Mouse (Mus musculus) kidney, adult 2 months (tissue): Measurements from ENCODE around the gene Exoc3l.

ENCODE experiments used
- CTCF ChIP-seq: fragments of 200-500 bp; conservative IDR thresholded peaks from 2 replicates; pipeline ENCODE4 v1.5.1; 2011; ENCODE audit warnings: low read depth, mild to moderate bottlenecking, control low read depth, low read length, moderate library complexity, mixed read lengths; ENCODE audit not compliant: insufficient read depth, insufficient read length
- POLR2A ChIP-seq: fragments of 200-500 bp; IDR thresholded peaks from one replicate; pipeline ENCODE4 v1.6.1; 2011; ENCODE audit warnings: low read depth, low read length, control low read depth

- no peak for TF ChIP-seq POLR2A
- no peak for TF ChIP-seq CTCF
Observed at GRCm38 (mm10) chr8:105269075-105269458, 26.8 kb downstream of the Exoc3l start.
